Mouse (Mus musculus): ENCODE data around the gene Psmc4. TPM values are rescaled to one million over a fixed set of nuclear protein-coding genes. Genes with fewer than 3 reads are reported as not detected.

Psmc4 gene
- polyA plus RNA-seq, 1 experiment from 2014 or later = 170 TPM

DNA sequence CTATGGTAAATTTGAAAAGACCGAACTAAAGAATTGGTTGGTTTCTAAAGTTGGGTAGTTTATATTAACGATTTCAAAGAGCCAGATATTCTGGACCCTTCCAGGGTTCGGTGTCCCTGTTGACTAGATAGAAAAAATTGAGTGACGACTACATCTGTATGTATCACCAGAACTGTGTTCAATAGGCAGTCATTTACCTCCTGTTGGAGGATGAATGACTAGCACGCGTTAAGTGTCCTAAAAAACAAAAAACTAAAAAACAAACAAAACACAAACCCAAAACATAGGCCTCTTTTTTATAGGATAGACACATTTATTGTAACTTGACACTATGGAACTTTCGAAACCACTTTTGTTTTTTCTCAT is 35.5 kb downstream of the Psmc4 start:
- H3K27me3 ChIP-seq (replicated peaks; ENCODE audit: insufficient read depth, low read length) = no peaks in the 10 kb centered on the region
- H3K36me3 ChIP-seq (ENCODE audit: insufficient read depth, low read length) = no peaks in the 10 kb centered on the region
- ATAC-seq = no peak
- peak overlapping the region; percentile 78 for H3K9ac ChIP-seq (replicated peaks; ENCODE audit: low read depth)
- no peaks in the 10 kb centered on the region for H3K9me3 ChIP-seq (ENCODE audit: low read length)
- no peak for DNase-seq (ENCODE audit: low spot score)
- WGBS = 21% methylated on average over 7 of the region's 7 CpGs
- peak overlapping the region; percentile 79 for H3K4me2 ChIP-seq (replicated peaks; ENCODE audit: low read depth, low read length)
- TF ChIP-seq EP300 (IDR thresholded peaks at IDR 0.05) = no peak
- TF ChIP-seq CTCF (IDR thresholded peaks at IDR 0.05) = no peak
- peak overlapping the region; percentile 76 for H3K4me3 ChIP-seq (ENCODE audit: low read depth, low read length)
- peaks cover 5% of the 10 kb centered on the region; the same call in 1 of the 2 replicates for H3K4me1 ChIP-seq (ENCODE audit: insufficient read depth, low read depth, low read length)
- no peak overlapping the region for H3K27ac ChIP-seq (ENCODE audit: low read length)

DNA sequence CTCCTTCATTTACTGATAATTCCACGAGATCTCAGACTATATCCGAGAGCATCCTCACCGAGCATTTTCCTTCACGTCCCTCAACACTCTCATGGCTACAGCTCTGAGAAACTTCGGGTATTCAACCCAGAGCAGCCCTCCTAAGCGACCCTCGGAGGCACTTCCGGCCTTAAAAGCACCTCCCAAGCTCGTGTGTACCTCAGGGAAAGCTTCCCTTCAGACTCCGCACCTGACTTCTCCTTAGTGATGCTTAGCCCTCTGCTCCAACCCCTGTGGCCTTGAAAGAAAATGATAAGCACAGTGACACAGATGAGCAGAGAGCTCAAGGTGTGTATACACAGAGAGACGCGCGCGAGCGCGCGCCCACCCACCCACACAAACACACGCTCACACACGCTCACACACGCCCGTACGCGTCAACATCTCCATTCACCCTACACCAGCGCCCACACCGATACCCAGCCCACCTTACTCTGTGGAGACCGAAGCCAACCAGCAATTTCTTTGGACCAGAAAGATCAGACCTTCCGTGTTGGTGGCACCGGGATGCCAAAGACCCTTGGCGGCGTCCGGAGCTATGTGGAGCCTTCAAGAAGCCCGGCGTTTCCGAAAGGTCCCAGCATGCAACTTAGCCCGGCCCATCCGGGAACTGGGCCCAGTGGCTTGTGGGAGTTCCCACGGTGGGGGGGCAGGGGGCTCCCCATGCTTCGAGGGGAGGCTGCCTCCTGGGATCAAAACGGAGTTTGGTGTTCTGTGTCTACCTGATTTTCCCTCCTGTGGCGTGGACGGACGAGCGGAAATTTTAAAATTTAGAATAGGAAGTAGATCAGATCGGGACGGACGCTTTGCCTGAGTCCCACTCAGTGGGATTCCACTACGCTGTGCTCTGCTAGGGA is 36.1 kb downstream of the Psmc4 start, which contains the start of gene Zfp850:
TSS of gene Zfp850 (minus strand) at position 567 of the 896 bp plus-strand sequence.
- H3K9ac ChIP-seq (replicated peaks; ENCODE audit: low read depth) = peak within 1 kb of the TSS; percentile 78
- ATAC-seq (peak; percentile 90), DNase-seq (ENCODE audit: low spot score) (peak; percentile 81)
- WGBS = under 1% methylated on average over 47 of the region's 47 CpGs
- peak within 1 kb of the TSS; percentile 76 for H3K4me3 ChIP-seq (ENCODE audit: low read depth, low read length)
- peaks cover 5% of the 10 kb centered on the region; the same call in 1 of the 2 replicates for H3K4me1 ChIP-seq (ENCODE audit: insufficient read depth, low read depth, low read length)
- H3K4me2 ChIP-seq (replicated peaks; ENCODE audit: low read depth, low read length) = peak within 1 kb of the TSS; percentile 79
- H3K36me3 ChIP-seq (ENCODE audit: insufficient read depth, low read length) = no peaks in the 10 kb centered on the region
- H3K27me3 ChIP-seq (replicated peaks; ENCODE audit: insufficient read depth, low read length) = no peaks in the 10 kb centered on the region
- no peak within 1 kb of the TSS for H3K27ac ChIP-seq (ENCODE audit: low read length)
- TF ChIP-seq EP300 (IDR thresholded peaks at IDR 0.05) (no peak), CTCF (IDR thresholded peaks at IDR 0.05) (no peak)
- H3K9me3 ChIP-seq (ENCODE audit: low read length) = no peaks in the 10 kb centered on the region

DNA sequence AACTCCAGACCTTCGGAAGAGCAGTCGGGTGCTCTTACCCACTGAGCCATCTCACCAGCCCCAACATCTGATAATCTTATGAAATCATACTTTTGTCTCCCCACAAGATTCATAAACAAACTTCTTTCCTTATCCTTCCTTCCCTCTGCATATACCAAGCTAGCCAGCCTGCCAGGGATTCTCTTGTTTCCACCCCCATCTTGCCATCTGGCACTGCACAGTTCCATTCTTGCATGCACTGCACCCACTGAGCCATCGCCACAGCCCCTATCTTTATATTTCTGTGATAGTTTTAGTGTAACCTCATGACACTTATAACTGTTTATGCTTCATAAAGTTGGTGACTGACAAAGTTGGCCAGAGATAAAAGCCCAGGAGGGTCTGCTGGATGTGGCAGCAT is 39.6 kb downstream of the Psmc4 start:
- 90% methylated on average over 3 of the region's 3 CpGs for WGBS
- Histone ChIP-seq H3K36me3 (ENCODE audit: insufficient read depth, low read length) (no peaks in the 10 kb centered on the region), H3K9me3 (ENCODE audit: low read length) (no peaks in the 10 kb centered on the region), H3K27me3 (replicated peaks; ENCODE audit: insufficient read depth, low read length) (no peaks in the 10 kb centered on the region), H3K27ac (ENCODE audit: low read length) (no peak overlapping the region), H3K4me3 (ENCODE audit: low read depth, low read length) (no peak overlapping the region), H3K4me1 (ENCODE audit: insufficient read depth, low read depth, low read length) (peaks cover 5% of the 10 kb centered on the region; the same call in 1 of the 2 replicates), H3K4me2 (replicated peaks; ENCODE audit: low read depth, low read length) (no peak overlapping the region), H3K9ac (replicated peaks; ENCODE audit: low read depth) (no peak overlapping the region)
- ATAC-seq (no peak), DNase-seq (ENCODE audit: low spot score) (no peak)
- TF ChIP-seq CTCF (IDR thresholded peaks at IDR 0.05) = no peak
- TF ChIP-seq EP300 (IDR thresholded peaks at IDR 0.05) = no peak

Other genes starting within 250 kb of the Psmc4 start
- gene Zfp626, start 242.9 kb downstream of the Psmc4 start, polyA plus RNA-seq (2015; fragmentation: Nextera tagmentation; extraction: Ambion mirVana) = 1.7 and 2.0 TPM in 2 replicates
- gene Zfp59, start 211.5 kb downstream of the Psmc4 start, polyA plus RNA-seq (2015; fragmentation: Nextera tagmentation; extraction: Ambion mirVana) = 3.8 and 4.5 TPM in 2 replicates
- gene Zfp607a, start 192.6 kb downstream of the Psmc4 start, polyA plus RNA-seq (2015; fragmentation: Nextera tagmentation; extraction: Ambion mirVana) = 2.4 and 2.5 TPM in 2 replicates
- gene Zfp974, start 120.6 kb downstream of the Psmc4 start, polyA plus RNA-seq (2015; fragmentation: Nextera tagmentation; extraction: Ambion mirVana) = 5.2 and 5.5 TPM in 2 replicates
- gene Zfp780b, start 70.9 kb downstream of the Psmc4 start, polyA plus RNA-seq (2015; fragmentation: Nextera tagmentation; extraction: Ambion mirVana) = 8.5 and 10.2 TPM in 2 replicates
- gene Zfp850, start 36.0 kb downstream of the Psmc4 start, polyA plus RNA-seq (2015; fragmentation: Nextera tagmentation; extraction: Ambion mirVana) = 1.0 TPM in 2 replicates
- 1.9 and 2.2 TPM in 2 replicates for gene Fcgbp, start 21.1 kb upstream of the Psmc4 start, polyA plus RNA-seq (2015; fragmentation: Nextera tagmentation; extraction: Ambion mirVana)
- 0.50 and 0.51 TPM in 2 replicates for gene 9530053A07Rik, start 79.4 kb upstream of the Psmc4 start, polyA plus RNA-seq (2015; fragmentation: Nextera tagmentation; extraction: Ambion mirVana)
- 36.1 and 37.2 TPM in 2 replicates for gene Fbl, start 119.6 kb upstream of the Psmc4 start, polyA plus RNA-seq (2015; fragmentation: Nextera tagmentation; extraction: Ambion mirVana)
- 11.6 and 12.2 TPM in 2 replicates for gene Dyrk1b, start 129.4 kb upstream of the Psmc4 start, polyA plus RNA-seq (2015; fragmentation: Nextera tagmentation; extraction: Ambion mirVana)
- gene Eid2, start 217.8 kb upstream of the Psmc4 start, polyA plus RNA-seq (2015; fragmentation: Nextera tagmentation; extraction: Ambion mirVana) = 3.0 and 4.3 TPM in 2 replicates
- 12.1 and 12.9 TPM in 2 replicates for gene Eid2b, start 227.6 kb upstream of the Psmc4 start, polyA plus RNA-seq (2015; fragmentation: Nextera tagmentation; extraction: Ambion mirVana)
- gene Selenov, start 241.1 kb upstream of the Psmc4 start, polyA plus RNA-seq (2015; fragmentation: Nextera tagmentation; extraction: Ambion mirVana) = 0.10 and 0.18 TPM in 2 replicates

Data from lung, postnatal 0 days (tissue).